Mouse (Mus musculus): ENCODE results near the gene Sp6. TPM values are rescaled to one million over a fixed set of nuclear protein-coding genes. Genes with fewer than 3 reads are reported as not detected.

Gene Sp6
- total and polyA plus RNA-seq, 3 experiments = 10.1 to 65.5 (median 18.4) TPM

DNA sequence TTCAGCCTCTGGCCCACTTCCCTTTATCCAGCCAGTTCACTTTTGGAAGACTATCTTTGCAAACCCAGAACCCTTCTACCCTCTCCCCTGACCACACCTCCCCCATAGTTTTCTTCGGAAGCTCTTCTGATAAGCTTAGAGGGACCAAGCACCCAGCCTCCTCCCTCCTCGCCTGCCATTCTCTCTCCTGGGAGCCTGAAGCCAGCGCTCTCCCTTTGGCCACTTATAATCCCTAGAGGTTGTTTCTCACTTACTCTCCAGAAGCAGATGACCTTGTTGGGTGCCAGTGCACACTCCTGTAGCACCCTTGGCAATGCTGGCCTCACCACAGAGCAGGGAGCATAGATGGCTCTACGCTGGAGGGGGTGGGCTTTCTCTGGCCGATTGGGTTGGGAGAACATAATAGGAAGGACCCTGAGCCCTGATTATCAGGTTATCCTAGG, 43.9 kb upstream of the Sp6 start:
- Histone ChIP-seq H3K4me1 (ENCODE audit: control insufficient read depth in 1 of 2, insufficient read depth in 2 of 2) (peaks cover 13 to 68% of the 10 kb centered on the region in 2 experiments), H3K9ac (ENCODE audit: insufficient read depth, low read depth) (no peak overlapping the region), H3K4me2 (ENCODE audit: insufficient read depth, low read depth, poor library complexity, severe bottlenecking) (no peak overlapping the region), H3K9me3 (replicated peaks; ENCODE audit: low read length) (no peaks in the 10 kb centered on the region), H3K79me2 (replicated peaks; ENCODE audit: control insufficient read depth, extremely low read depth, insufficient read depth, poor library complexity, severe bottlenecking) (peaks cover 34% of the 10 kb centered on the region), H3K27me3 (replicated peaks) (no peaks in the 10 kb centered on the region), H3K36me3 (replicated peaks in 1 of 2; ENCODE audit: control insufficient read depth in 1 of 2, insufficient read depth in 1 of 2, low read length in 1 of 2) (peaks cover 0 to 38% of the 10 kb centered on the region in 2 experiments), H3K27ac (ENCODE audit: insufficient read depth, low read depth) (no peak overlapping the region), H3K4me3 (replicated peaks in 1 of 3; ENCODE audit: low read depth in 2 of 3, low read length in 2 of 3, poor library complexity in 1 of 3) (no peak overlapping the region)
- DNase-seq (ENCODE audit: extremely low read depth) = no peak
- dilution Hi-C loops (cut with MboI; ENCODE audit: extremely low pct_ligation_motif_present, extremely low pct_unique_long_range_greater_than_20kb, low sequenced_read_pairs) = no loop called here
- in situ Hi-C loops (cut with MboI; ENCODE audit: low pct_ligation_motif_present, low pct_unique_long_range_greater_than_20kb, low sequenced_read_pairs) = no loop called here
- TF ChIP-seq GABPA (IDR thresholded peaks at IDR 0.05; ENCODE audit: insufficient replicate concordance, low read depth, low read length) (no peak), PAX5 (IDR thresholded peaks at IDR 0.05; ENCODE audit: low read length) (no peak), JUND (conservative IDR thresholded peaks at IDR 0.05; ENCODE audit: low read depth, low read length) (no peak), IRF4 (IDR thresholded peaks at IDR 0.05; ENCODE audit: low read depth, low read length) (no peak), POLR2AphosphoS2 (IDR thresholded peaks at IDR 0.05; ENCODE audit: low read depth, low read length) (no peak), RAD21 (IDR thresholded peaks at IDR 0.05; ENCODE audit: low read depth, low read length) (no peak), HCFC1 (IDR thresholded peaks at IDR 0.05; ENCODE audit: low read depth, low read length) (no peak), ETS1 (conservative IDR thresholded peaks at IDR 0.05; ENCODE audit: low read depth, low read length) (no peak), SMC3 (IDR thresholded peaks at IDR 0.05; ENCODE audit: low read depth, low read length) (no peak), MEF2A (IDR thresholded peaks at IDR 0.05; ENCODE audit: borderline replicate concordance, low read depth, low read length) (no peak), ELF1 (IDR thresholded peaks at IDR 0.05; ENCODE audit: low read depth, low read length) (no peak)

DNA sequence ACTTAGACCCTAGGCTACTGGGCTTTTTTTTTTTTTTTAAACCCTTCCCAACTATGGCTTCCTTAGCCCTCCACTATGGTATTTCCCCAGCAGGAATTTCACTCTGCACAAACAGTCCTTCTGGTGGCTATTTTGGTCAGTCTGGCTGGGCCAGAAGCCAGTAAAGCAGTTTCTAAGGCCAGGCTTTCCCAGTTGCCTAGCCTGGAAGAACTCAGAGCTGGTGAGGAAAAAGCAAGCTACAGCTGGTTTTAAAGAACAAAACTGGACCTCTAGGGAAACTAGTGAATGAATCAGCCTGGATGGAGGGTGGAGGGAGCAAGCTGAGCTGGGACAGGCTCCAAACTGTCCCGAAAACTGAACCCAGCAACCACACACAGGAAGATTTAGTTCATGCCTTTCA, 43.4 kb upstream of the Sp6 start:
- Histone ChIP-seq H3K9me3 (replicated peaks; ENCODE audit: low read length) (no peaks in the 10 kb centered on the region), H3K4me2 (ENCODE audit: insufficient read depth, low read depth, poor library complexity, severe bottlenecking) (no peak overlapping the region), H3K4me3 (replicated peaks in 1 of 3; ENCODE audit: low read depth in 2 of 3, low read length in 2 of 3, poor library complexity in 1 of 3) (no peak overlapping the region), H3K27me3 (replicated peaks) (no peaks in the 10 kb centered on the region), H3K9ac (ENCODE audit: insufficient read depth, low read depth) (no peak overlapping the region), H3K27ac (ENCODE audit: insufficient read depth, low read depth) (no peak overlapping the region), H3K79me2 (replicated peaks; ENCODE audit: control insufficient read depth, extremely low read depth, insufficient read depth, poor library complexity, severe bottlenecking) (peaks cover 39% of the 10 kb centered on the region), H3K36me3 (replicated peaks in 1 of 2; ENCODE audit: control insufficient read depth in 1 of 2, insufficient read depth in 1 of 2, low read length in 1 of 2) (peaks cover 0 to 34% of the 10 kb centered on the region in 2 experiments), H3K4me1 (ENCODE audit: control insufficient read depth in 1 of 2, insufficient read depth in 2 of 2) (peaks cover 11 to 68% of the 10 kb centered on the region in 2 experiments)
- in situ Hi-C loops (cut with MboI; ENCODE audit: low pct_ligation_motif_present, low pct_unique_long_range_greater_than_20kb, low sequenced_read_pairs) (no loop called here), dilution Hi-C loops (cut with MboI; ENCODE audit: extremely low pct_ligation_motif_present, extremely low pct_unique_long_range_greater_than_20kb, low sequenced_read_pairs) (no loop called here)
- DNase-seq (ENCODE audit: extremely low read depth) = no peak
- TF ChIP-seq MAZ (IDR thresholded peaks at IDR 0.05; ENCODE audit: low read depth, low read length) (no peak), EP300 (IDR thresholded peaks at IDR 0.05; ENCODE audit: low read length) (no peak), JUN (IDR thresholded peaks at IDR 0.05; ENCODE audit: insufficient read depth, low read depth, low read length) (no peak), ZC3H11A (IDR thresholded peaks at IDR 0.05; ENCODE audit: low read depth, low read length) (no peak), POLR2A (IDR thresholded peaks at IDR 0.05; ENCODE audit: low read depth, low read length) (no peak), KAT2A (IDR thresholded peaks at IDR 0.05; ENCODE audit: insufficient replicate concordance, low read length) (no peak), CTCF (conservative IDR thresholded peaks at IDR 0.05 in 1 of 2, IDR thresholded peaks at IDR 0.05 in 1 of 2; ENCODE audit: low read depth in 2 of 2, low read length in 2 of 2) (no peak), ETS1 (conservative IDR thresholded peaks at IDR 0.05; ENCODE audit: low read depth, low read length) (no peak), MAFK (IDR thresholded peaks at IDR 0.05; ENCODE audit: insufficient replicate concordance, low read length) (no peak), MEF2A (IDR thresholded peaks at IDR 0.05; ENCODE audit: borderline replicate concordance, low read depth, low read length) (no peak), POLR2AphosphoS2 (IDR thresholded peaks at IDR 0.05; ENCODE audit: low read depth, low read length) (no peak), BHLHE40 (IDR thresholded peaks at IDR 0.05; ENCODE audit: low read depth, low read length) (no peak), RCOR1 (conservative IDR thresholded peaks at IDR 0.05; ENCODE audit: low read depth, low read length) (no peak), HCFC1 (IDR thresholded peaks at IDR 0.05; ENCODE audit: low read depth, low read length) (no peak), GABPA (IDR thresholded peaks at IDR 0.05; ENCODE audit: insufficient replicate concordance, low read depth, low read length) (no peak), NRF1 (IDR thresholded peaks at IDR 0.05; ENCODE audit: low read depth, low read length) (no peak)
